Mouse (Mus musculus) gastrocnemius, postnatal 10 days (tissue): ENCODE measurements around the gene Ccdc60. TPM values are rescaled to one million over a fixed set of nuclear protein-coding genes. Genes with fewer than 3 reads are reported as not detected.
"Not testable (repeated sequence)": the region's sequence is repeated elsewhere in the genome, so short reads cannot be mapped to it uniquely, and the experiment has no call there.

ENCODE experiments used
- DNase-seq: peaks from one replicate; pipeline ENCODE4 v3.0.0; 2021; ENCODE audit warnings: mixed read lengths
- long read RNA-seq, 2 experiments: library from polyadenylated mRNA; stranded (forward); transcript quantifications; one replicate each; pipeline ENCODE4 v2.0.0; 2021
- total RNA-seq, 2 experiments: library from RNA; stranded (reverse); gene quantifications; 2 replicates each; pipeline ENCODE4 v1.2.3; 2021

The Ccdc60 gene
- not detected for total RNA-seq
- long read RNA-seq, experiment 1 = 0 reads
- long read RNA-seq, experiment 2 = 0 reads

DNA sequence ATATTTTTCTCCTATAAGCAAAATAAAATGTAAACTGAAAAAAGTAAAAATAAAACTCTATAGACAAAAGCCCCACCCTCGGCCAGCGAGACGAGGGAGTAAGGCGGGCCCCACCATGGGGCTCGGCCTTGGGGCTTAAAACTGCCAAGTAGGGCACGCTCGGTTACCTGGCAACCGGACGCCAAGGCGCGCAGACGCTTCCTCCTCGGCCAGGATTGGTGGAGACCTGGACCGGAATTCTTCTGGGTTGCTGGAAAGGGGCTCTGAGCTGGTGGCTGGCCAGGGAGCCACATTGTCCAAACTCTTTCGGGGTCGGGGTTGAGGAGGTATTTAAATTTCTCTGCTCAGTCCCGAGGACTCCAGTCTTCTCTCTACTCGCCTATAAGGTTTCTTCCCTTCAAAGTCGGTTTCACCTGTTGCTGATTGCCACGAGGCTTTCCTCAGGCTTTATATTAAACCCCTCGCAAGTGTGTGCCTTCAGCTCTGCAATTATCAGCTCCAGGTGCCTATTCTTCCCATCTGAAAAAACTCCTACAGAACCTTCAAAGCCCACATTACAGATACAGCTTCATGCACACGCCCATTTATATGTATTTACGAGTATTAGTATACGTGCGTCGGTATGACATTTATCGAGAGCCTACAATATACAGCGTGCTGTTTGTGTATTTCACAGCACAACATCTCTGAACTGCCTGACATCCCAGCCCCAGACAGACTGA lies at the start of gene Ccdc60:
Gene Ccdc60, minus strand, starts transcription at position 137 of the 722 bp plus-strand sequence.
- DNase-seq = peak; percentile 12

DNA sequence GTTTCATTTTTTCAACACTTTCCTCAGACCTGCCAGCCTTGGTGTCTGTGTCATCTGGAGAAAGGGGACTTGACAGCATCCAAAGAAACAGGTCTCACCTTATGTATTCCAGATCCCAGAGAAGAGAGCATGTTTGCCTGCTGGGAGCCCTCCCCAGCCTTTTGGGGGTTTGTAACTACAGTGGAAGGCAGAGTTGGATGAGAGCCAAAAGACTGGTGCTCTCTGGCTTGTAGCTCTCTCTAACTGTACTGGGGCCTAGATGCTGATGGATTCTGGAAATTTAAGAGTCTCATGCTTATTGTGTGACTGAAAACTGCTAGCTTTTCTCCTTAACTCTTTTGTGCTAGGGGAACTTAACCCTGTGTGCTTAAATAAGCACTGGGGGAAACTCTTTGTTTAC lies 47.4 kb upstream of the Ccdc60 start:
- no peak for DNase-seq

DNA sequence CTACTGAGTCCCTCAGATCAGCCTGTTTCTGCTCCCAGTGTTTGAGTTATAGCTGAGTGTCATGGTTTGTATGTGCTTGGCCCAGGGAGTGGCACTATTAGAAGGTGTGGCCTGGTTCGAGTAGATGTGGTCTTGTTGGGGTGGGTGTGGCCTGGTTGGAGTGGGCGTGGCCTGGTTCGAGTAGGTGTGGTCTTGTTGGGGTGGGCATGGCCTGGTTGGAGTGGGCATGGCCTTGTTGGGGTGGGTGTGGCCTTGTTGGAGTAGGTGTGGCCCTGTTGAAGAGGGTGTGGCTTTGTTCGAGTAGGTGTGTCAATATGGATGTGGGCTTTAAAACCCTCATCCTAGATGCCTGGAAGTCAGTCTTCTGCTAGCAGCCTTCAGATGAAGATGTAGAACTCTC lies 40.1 kb upstream of the Ccdc60 start:
- no peak for DNase-seq

DNA sequence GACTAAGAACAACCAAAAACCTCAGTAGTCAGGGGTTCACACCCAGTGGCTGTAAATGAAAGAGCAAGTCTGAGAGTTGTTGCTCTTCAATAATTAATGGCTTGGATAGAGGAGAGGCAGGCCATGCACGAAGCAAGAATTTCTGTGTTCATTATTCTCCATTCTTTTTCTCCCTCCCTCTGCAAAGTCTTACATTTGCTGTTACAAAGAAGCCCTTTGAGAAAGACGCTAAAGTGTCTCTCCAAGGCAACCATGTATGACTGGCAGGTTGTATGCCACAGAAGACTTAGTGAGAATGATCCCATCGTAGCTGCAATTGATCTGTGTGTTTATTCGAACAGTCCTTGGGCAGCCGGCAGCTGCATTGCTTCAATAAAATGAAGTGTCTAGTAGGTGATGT lies 34.6 kb upstream of the Ccdc60 start:
- DNase-seq = no peak

DNA sequence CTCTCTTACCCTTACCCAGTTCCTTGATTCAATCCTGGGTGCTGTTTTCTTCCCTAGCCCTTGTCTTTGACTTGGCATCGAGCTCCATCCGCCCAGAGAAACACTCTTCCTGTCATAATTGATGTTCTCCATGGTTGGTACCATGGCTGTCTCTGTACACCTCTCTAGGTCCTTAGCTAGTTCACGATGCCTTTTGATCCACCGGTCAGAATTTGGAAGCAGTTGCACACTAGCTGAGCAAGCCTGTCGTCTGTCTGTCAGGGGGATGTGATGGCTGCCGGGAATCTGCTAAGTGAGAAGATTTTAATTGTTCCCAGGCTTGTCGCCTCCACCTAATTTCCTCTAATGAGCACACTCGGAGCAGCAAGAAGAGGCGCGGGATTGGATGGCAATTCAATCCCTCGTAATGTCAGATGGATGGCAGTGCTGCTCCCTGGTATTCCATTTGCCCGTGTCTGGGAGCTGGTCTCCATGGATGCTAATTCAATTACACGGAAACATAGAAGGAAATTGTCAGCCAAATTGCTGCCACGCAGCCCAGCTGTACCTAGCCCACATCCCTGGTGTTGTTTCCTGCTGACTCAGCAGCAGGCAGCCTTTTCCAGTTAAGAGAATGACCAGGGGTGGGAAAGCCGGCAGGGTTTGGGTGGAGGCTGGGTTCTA lies 33.7 kb upstream of the Ccdc60 start:
- DNase-seq = no peak

DNA sequence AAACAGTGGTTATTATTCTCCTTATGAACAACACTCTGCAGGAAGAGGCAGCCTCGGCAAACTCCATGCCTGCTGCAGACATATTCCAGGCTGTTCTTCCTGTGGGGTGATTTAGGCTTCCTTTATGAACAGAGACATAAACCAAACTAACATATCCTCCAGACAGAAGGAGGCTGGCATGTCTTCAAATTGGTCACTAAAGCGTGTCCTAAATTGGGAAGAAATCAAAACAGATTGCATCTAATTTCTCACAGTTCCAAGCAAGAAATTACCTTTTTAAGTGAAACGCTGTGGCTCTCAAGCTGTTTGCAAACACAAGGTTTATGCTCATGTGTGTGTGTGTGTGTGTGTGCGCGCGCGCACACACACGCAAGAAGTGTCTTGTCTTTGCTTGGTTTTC lies 24.9 kb upstream of the Ccdc60 start:
- no peak for DNase-seq

DNA sequence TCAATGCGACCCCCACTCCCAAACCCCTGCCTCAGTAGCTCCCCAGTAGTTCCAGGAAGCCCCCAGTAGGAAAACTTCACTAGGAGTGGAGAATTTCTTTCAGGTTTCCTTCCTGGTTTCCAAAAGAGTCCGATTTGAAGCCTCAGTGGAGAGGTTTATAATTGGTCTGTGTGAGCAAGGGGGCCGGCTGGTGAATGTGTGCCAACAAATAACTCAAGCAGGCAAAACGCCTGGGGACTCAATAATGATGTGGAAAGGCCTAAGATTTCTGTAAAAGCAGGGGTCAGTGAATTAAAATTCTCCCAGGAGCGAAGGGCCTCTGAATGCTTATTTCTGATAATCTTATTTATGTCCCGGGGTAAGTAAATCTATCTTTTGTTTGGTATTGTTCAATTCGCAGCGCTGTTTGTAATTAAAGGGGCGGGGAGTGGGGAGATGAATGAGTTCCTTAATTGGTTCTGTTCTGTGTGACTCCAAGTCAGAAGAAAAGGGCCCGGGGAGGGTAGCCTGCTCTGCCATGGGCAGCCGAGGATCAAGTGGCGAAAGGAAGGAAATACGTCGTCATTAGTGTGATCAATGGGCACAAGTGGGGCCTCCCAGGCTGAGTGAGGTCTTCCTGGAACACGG lies 23.4 kb upstream of the Ccdc60 start:
- no peak for DNase-seq

DNA sequence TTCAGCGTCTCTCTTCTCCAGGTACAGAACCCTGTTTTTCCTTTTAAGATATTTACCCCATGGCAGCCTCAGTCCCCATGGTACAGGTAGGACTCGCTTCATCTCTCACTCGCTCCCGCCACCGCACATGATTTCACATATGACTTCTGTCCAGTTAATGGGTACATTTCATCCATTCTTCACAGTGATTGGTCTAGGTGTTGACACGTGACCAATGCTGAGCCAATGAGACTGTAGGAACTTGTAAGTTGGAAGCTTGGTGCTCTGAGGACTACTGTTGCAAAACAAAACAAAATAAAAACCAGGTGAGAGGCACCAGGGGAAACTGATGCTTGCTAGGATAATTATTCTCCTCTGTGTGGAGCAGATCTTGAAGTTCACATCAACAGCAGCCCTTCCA lies 22.9 kb upstream of the Ccdc60 start:
- DNase-seq = no peak

DNA sequence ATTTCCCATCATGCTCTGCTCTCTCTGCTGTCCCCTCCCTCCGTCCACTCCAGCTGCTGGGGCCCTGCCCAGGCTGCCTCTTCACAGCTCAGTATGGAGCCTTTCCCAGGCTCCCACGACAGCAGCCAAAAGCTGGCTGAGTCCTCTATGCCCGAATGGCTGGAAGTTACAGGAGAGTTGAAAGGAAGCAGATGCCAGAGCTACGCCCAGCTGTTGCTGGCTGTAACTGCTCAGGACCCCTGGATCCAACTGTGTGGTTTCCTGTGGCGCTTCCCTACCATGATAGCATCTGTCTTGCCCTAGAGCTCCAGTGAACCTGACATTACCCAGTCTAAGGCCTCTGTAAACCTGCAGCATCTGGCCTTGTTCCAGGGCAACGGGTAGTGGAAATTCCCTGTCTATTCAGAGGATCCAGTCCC lies 20.6 kb upstream of the Ccdc60 start:
- DNase-seq = peak; percentile 52

DNA sequence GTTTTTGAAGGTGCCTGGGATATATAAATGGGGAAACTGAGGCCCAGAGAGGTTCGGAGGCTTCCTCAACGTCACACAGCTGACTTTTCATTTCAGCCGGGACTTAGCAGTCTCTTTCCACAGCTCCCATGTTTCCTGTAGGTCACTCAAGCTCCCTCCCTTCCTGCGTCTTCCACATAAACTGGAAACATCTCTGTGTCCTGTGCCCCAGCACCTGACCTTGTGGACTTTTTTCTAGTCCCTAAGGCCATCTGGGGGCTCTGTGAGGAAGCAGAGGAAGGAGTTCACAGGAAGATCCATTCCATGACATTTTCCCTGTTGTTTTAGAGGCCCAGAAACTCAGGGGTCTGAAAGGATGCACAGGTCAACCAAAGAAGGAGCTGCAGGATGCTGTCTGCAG lies 16.8 kb upstream of the Ccdc60 start:
- no peak for DNase-seq

DNA sequence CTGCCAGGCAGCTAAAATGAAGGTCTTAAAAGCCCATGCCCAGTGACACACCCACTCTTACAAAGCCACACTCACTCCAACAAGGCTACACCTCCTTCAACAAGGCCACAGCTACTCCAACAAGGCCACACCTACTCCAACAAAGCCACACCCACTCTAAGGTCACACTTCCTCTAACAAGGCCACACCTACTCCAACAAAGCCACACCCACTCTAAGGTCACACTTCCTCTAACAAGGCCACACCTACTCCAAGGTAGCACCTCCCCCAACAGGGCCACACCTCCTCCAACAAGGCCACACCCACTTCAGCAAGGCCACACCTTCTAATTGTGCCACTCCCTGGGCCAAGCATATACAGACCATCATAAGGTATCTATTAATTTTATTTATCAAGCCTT lies 16.4 kb upstream of the Ccdc60 start:
- not testable (repeated sequence) for DNase-seq

DNA sequence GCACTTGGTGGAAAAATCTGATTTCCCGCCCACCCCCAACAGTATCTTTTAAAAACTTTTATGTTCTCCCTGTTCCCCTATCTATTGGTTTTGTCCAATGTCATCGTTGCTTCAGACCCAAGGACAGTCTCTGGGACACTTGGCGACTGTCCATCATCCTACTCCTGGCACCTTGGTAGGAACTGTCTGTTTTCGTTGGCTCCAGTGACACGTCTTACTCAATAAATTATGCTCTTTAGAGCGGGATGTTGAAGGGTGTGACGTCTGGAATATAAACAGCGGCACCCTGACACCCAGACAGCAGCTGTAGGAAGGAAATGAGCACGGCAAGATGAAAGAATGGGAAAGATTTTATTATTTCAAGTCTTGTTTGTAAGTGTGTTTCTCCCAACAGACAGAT lies 12.2 kb upstream of the Ccdc60 start:
- no peak for DNase-seq

DNA sequence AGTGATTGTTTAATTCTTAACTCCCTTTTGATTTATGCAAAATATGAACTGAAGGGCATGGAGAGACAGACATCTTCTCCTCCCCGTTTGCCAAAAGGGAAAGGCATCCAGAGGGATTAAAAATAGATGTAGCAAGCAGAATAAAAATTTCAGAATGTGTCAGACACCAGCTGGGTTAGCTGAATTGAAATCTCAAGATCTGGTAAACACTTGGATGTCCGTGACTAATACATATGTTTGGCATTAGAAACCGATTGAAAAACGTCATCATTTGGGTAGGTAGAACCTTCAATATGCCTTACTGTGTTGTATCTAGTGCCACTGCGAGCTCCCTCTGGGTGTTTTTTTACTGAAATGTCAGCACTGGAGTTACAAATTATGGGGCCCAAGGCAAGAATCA lies 4.7 kb upstream of the Ccdc60 start:
- DNase-seq = no peak

DNA sequence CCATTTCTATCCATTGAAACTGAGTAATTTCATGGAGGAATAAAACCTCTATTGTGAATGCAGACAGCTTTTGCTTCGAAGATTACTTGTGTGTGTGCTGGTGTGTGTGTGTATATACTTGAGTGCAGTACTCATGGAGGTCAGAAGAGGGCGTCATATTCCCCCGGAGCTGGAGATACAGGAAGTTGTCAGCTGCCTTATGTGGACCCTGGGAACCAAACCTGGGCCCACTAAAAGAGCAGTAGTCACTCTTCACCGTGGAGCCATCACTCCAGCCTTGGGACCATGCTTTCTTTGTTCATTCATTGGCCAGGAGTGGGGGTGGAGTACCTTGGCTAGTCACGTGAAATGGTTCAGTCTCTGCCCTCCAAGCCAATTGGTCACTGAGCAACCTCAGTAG lies 1.8 kb upstream of the Ccdc60 start:
- DNase-seq = no peak

DNA sequence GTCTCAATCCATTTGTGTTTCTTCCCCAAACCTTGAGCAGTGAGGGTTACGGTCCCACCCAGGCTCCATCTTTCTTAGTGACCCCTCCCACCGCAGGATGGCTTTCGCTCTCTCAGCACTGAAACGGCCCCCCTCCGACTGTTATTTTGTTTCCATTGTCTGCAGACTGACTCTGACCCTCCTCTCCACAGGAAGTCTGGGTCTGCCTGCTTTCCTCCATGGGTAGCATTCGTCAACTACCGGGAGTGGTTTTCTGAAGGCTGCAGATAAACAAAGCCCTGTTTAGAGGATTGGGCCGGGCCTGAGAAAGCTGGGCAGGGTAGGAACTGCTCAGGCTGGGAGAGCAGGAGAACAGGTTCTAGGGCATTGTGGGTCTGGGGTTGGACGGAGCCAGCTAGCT lies 1.1 kb upstream of the Ccdc60 start:
- DNase-seq = no peak

DNA sequence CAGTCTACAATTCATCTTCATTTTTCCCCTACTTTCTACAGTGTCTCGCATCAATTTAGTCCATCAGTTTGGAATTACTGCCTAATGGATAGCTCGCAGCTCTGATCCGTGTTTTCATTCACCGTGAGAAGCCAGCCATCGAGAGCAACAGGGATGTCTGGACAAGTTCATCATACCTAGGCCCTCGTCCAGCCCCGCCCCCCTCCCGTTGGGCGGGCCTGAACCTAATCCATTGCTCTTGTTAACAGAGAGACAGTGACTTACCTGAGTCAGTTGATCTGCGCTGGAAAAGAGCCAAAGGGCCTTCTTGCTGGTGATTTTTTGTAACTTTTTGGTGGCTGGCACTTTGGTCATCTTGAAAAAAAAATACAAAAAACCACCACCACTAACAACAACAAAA lies 602 bp downstream of the Ccdc60 start:
- no peak for DNase-seq

DNA sequence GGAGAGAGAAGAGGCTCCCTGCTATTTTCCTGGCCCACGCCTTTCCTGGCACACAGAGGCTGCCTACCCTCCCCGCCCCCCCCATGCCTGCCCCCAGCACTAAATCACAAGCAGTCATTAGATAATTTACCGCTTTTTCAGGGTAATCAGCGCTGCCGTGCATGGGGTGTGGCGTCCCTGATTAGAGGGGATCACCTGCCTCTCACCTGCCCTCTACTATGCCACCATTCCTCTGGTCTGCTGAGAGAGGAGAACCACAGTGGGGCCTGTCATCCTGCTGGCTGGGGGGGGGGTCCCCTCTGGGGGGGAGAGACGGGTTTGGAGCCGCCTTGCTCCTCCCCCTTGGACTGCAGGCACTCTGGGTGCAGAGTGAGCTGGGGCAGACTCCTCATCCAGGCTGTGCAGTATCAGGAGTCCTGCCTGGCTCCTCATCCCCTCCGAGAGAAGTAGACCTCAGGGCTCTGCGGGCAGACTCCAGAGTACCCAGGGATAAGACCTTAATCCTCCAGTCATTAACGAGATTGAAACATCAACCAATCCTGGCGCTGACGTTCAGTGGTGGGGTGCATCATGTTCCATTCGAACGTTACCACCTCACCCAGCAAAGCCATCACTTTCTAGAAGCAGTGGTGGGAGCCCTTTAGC lies 3.1 kb downstream of the Ccdc60 start:
- no peak for DNase-seq

DNA sequence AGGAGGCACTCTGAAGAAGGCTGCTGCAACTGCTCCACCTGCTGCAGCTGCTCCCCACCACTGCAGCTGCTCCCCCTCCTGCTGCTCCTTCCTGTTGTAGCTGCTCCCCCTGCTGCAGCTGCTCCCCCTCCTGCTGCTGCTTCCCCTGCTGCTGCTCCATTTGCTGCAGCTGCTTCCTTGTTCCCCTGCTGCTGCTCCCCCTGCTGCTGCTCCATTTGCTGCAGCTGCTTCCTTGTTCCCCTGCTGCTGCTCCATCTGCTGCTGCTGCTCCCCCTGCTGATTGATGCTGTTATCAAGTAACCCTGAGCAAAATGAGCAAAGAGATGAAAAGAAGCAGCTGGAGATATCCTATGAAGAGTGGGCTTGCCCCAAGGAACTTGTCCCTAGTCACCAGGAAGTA lies 8.3 kb downstream of the Ccdc60 start:
- no peak for DNase-seq

DNA sequence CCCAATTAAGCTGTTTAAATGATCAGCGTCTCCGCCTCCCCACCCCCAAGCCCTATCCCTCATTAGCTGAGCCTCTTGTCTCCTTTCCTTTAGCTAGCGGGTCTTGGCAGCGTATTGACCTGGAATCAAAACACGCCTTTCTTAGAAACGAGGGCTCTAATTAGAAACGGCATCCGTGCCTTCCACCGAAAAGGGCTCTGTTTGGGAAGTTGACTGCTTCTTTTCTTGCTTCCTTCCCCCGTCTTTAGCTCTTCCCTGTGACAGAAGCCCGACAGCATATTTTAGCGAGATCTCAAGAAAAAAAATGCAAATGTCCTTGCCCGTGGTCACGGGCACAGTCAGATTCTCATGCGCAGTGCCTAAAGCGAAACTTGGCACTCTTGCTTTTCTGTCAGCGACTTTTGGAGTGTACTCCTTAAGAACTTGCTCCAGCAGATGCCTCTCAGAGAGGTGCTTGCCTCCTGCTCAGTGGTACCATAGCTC lies 10.3 kb downstream of the Ccdc60 start:
- no peak for DNase-seq

DNA sequence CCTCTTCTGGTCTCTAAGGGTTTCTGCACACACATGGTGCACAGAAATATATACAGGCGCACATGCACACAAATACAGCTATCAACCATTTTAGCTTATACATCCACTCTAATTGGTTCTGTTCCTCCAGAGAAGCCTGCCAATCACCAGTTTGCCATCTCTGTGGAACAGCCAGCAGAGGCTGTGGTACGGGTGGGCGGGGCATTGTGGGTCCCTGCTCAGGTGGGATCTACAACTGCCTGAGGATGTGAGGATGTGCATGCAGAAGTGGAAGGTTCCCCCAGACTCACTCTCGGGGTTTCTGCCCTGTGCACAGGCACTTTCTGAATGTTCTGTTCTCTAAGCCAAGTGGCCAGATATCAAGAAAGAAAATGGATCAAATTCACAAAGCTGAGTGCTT lies 10.8 kb downstream of the Ccdc60 start:
- DNase-seq = no peak

DNA sequence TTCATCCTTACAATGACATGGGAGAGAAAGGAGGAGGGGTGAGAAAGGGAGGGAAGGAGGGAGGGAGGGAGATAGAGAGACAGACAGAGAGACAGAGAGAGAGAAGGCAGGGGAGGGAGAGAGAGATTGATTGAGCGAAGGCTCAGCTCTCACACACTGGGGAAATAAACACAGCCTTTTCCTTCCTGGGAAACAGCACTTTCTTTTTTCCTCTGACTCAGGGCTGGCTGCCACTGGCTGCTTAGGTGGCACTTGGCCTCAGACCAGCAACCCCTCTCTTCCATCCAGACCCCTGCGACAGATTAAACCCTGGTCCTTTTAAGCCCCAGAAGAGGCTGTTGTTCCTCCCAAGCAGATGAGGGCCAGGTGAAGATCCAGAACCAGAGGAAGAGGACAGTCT lies 14.0 kb downstream of the Ccdc60 start:
- no peak for DNase-seq

DNA sequence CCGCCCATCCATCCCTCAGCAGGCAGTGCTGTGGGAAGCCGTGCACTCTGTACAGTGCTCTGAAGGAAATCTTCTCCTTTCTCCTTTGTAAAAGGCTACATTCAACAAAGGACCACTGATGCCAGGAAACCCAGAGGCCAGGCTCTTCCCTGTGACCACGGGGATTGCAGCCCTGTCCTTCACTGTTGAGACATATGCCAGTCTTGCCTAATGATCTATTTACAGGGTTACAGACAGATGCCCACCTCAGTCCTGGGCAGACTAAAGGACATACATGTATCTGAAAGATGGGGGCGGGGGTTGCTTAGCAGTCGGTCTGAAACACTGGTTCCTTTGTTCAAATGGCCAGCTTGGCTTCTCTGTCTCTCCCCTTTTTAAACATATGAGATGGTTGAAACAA lies 14.4 kb downstream of the Ccdc60 start:
- DNase-seq = no peak
